Mouse (Mus musculus): ENCODE data around the gene Gsx2. TPM values are rescaled to one million over a fixed set of nuclear protein-coding genes. Genes with fewer than 3 reads are reported as not detected.

Gene Gsx2
- polyA plus RNA-seq, 1 experiment = not detected

- TF ChIP-seq CTCF (IDR thresholded peaks at IDR 0.05; ENCODE audit: control insufficient read depth, insufficient read depth, low read length) (no peak), POLR2A (IDR thresholded peaks at IDR 0.05; ENCODE audit: borderline replicate concordance, control insufficient read depth, low read depth, low read length) (no peak)
- H3K4me1 ChIP-seq (ENCODE audit: control insufficient read depth, insufficient read depth, low read length) = no peaks in the 10 kb centered on the region
- no peak overlapping the region for H3K27ac ChIP-seq (ENCODE audit: control insufficient read depth, insufficient read depth, low read depth, low read length, poor library complexity)
- H3K4me3 ChIP-seq (replicated peaks; ENCODE audit: control insufficient read depth, low read depth, low read length) = no peak overlapping the region
- 52% methylated on average over 1 of the region's 1 CpGs for WGBS
Measured at GRCm38 (mm10) chr5:75073167-75073566, 2.2 kb upstream of the Gsx2 start.

- 27% methylated on average over 3 of the region's 3 CpGs for WGBS
- no peak for TF ChIP-seq POLR2A (IDR thresholded peaks at IDR 0.05; ENCODE audit: borderline replicate concordance, control insufficient read depth, low read depth, low read length)
- no peak for TF ChIP-seq CTCF (IDR thresholded peaks at IDR 0.05; ENCODE audit: control insufficient read depth, insufficient read depth, low read length)
- no peak overlapping the region for H3K27ac ChIP-seq (ENCODE audit: control insufficient read depth, insufficient read depth, low read depth, low read length, poor library complexity)
- H3K4me3 ChIP-seq (replicated peaks; ENCODE audit: control insufficient read depth, low read depth, low read length) = no peak overlapping the region
- no peaks in the 10 kb centered on the region for H3K4me1 ChIP-seq (ENCODE audit: control insufficient read depth, insufficient read depth, low read length)
Measured at GRCm38 (mm10) chr5:75073684-75074083, 1.7 kb upstream of the Gsx2 start.

DNA sequence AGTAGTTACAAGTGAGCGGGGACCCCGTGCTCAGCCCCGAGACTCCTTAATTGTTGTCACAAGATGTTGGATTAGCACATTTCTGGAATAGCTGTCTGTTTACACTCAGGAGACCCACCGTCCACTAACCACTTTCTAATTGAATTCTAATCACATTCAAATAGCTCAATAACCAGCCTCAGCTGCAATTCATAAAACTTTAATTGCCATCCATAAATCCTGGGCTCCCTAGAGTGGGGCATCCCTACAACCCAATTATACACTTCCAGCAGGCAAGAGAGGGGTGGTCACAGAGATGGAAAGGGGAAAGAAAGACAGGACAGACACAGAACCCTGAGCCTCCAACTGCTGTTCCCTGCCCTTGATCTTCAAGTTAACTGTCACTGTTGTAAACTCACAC, 1.3 kb upstream of the Gsx2 start:
- WGBS = 25% methylated on average over 4 of the region's 4 CpGs
- no peak for TF ChIP-seq CTCF (IDR thresholded peaks at IDR 0.05; ENCODE audit: control insufficient read depth, insufficient read depth, low read length)
- no peak for TF ChIP-seq POLR2A (IDR thresholded peaks at IDR 0.05; ENCODE audit: borderline replicate concordance, control insufficient read depth, low read depth, low read length)
- Histone ChIP-seq H3K27ac (ENCODE audit: control insufficient read depth, insufficient read depth, low read depth, low read length, poor library complexity) (no peak overlapping the region), H3K4me1 (ENCODE audit: control insufficient read depth, insufficient read depth, low read length) (no peaks in the 10 kb centered on the region), H3K4me3 (replicated peaks; ENCODE audit: control insufficient read depth, low read depth, low read length) (no peak overlapping the region)

GRCm38 (mm10) chr5:75074537-75075382, 641 bp upstream of the Gsx2 start:
- no peak for TF ChIP-seq POLR2A (IDR thresholded peaks at IDR 0.05; ENCODE audit: borderline replicate concordance, control insufficient read depth, low read depth, low read length)
- TF ChIP-seq CTCF (IDR thresholded peaks at IDR 0.05; ENCODE audit: control insufficient read depth, insufficient read depth, low read length) = no peak
- Histone ChIP-seq H3K27ac (ENCODE audit: control insufficient read depth, insufficient read depth, low read depth, low read length, poor library complexity) (no peak overlapping the region), H3K4me3 (replicated peaks; ENCODE audit: control insufficient read depth, low read depth, low read length) (no peak overlapping the region), H3K4me1 (ENCODE audit: control insufficient read depth, insufficient read depth, low read length) (no peaks in the 10 kb centered on the region)
- 17% methylated on average over 15 of the region's 15 CpGs for WGBS

DNA sequence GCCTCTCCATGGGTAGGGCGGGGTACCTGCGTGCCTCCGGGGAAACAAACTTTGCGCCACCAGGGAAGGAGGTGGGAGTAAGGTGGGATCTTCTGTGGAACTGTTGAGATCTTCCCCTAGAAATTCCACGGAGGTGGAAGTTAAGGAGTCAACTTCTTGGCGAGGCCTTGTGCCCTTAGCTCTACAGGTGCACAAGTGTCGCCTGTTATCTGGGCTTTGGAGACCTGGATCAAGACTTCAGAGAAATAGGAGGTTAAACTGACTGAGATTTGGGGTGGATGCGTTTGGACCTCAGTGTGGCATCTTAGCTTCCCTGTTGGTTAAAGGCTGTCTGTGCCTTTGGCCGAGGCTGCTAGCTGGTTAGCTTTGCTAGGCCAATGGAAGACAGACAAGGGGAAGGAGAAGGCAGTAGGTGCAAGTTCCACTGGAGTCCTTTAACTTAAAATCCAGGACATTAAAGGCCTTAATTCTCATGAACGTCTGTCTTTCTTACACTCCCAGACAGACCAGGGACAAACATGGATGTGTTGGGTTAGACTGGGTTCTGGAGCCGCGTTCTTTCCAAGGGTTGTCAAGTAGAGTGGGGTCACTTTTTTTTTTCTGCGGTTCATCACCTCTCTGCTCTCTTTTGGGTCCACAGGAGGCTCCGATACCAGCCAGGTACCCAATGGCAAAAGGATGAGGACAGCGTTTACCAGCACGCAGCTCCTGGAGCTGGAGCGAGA, 1.1 kb downstream of the Gsx2 start:
- H3K4me3 ChIP-seq (replicated peaks; ENCODE audit: control insufficient read depth, low read depth, low read length) = no peak overlapping the region
- H3K27ac ChIP-seq (ENCODE audit: control insufficient read depth, insufficient read depth, low read depth, low read length, poor library complexity) = no peak overlapping the region
- TF ChIP-seq CTCF (IDR thresholded peaks at IDR 0.05; ENCODE audit: control insufficient read depth, insufficient read depth, low read length) (no peak), POLR2A (IDR thresholded peaks at IDR 0.05; ENCODE audit: borderline replicate concordance, control insufficient read depth, low read depth, low read length) (no peak)
- no peaks in the 10 kb centered on the region for H3K4me1 ChIP-seq (ENCODE audit: control insufficient read depth, insufficient read depth, low read length)
- WGBS = 7% methylated on average over 17 of the region's 17 CpGs

- Histone ChIP-seq H3K4me3 (replicated peaks; ENCODE audit: control insufficient read depth, low read depth, low read length) (no peak overlapping the region), H3K27ac (ENCODE audit: control insufficient read depth, insufficient read depth, low read depth, low read length, poor library complexity) (no peak overlapping the region), H3K4me1 (ENCODE audit: control insufficient read depth, insufficient read depth, low read length) (no peaks in the 10 kb centered on the region)
- 3% methylated on average over 19 of the region's 19 CpGs for WGBS
- TF ChIP-seq POLR2A (IDR thresholded peaks at IDR 0.05; ENCODE audit: borderline replicate concordance, control insufficient read depth, low read depth, low read length) (no peak), CTCF (IDR thresholded peaks at IDR 0.05; ENCODE audit: control insufficient read depth, insufficient read depth, low read length) (no peak)
Measured at GRCm38 (mm10) chr5:75077051-75077380, 1.6 kb downstream of the Gsx2 start.

- WGBS = 2% methylated on average over 7 of the region's 7 CpGs
- Histone ChIP-seq H3K27ac (ENCODE audit: control insufficient read depth, insufficient read depth, low read depth, low read length, poor library complexity) (no peak overlapping the region), H3K4me1 (ENCODE audit: control insufficient read depth, insufficient read depth, low read length) (no peaks in the 10 kb centered on the region), H3K4me3 (replicated peaks; ENCODE audit: control insufficient read depth, low read depth, low read length) (no peak overlapping the region)
- TF ChIP-seq CTCF (IDR thresholded peaks at IDR 0.05; ENCODE audit: control insufficient read depth, insufficient read depth, low read length) = no peak
- no peak for TF ChIP-seq POLR2A (IDR thresholded peaks at IDR 0.05; ENCODE audit: borderline replicate concordance, control insufficient read depth, low read depth, low read length)
Measured at GRCm38 (mm10) chr5:75079564-75079963, 4.2 kb downstream of the Gsx2 start.

DNA sequence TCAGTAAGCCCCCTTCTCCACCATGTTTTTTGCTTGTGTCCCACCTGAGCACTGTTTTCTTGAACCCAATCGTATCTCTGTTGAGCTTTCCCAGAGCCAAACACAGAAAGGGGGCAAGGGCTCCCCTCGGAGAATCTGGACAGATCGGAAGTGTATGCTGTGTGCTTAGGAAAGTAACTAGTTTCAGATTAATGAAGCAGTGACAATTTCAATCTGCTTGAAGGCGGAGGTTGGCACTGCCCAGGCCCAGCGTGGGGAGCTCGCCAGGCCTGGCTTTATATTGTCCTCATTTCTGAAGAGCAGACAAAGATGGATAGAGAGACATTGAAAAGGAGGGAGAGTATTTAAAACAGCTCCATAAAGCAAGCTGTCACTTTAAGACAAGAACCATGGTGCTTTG, 7.0 kb downstream of the Gsx2 start:
- H3K4me1 ChIP-seq (ENCODE audit: control insufficient read depth, insufficient read depth, low read length) = no peaks in the 10 kb centered on the region
- 25% methylated on average over 6 of the region's 6 CpGs for WGBS
- H3K27ac ChIP-seq (ENCODE audit: control insufficient read depth, insufficient read depth, low read depth, low read length, poor library complexity) = no peak overlapping the region
- no peak overlapping the region for H3K4me3 ChIP-seq (replicated peaks; ENCODE audit: control insufficient read depth, low read depth, low read length)
- TF ChIP-seq CTCF (IDR thresholded peaks at IDR 0.05; ENCODE audit: control insufficient read depth, insufficient read depth, low read length) (no peak), POLR2A (IDR thresholded peaks at IDR 0.05; ENCODE audit: borderline replicate concordance, control insufficient read depth, low read depth, low read length) (no peak)
